In the genomic region with DNA sequence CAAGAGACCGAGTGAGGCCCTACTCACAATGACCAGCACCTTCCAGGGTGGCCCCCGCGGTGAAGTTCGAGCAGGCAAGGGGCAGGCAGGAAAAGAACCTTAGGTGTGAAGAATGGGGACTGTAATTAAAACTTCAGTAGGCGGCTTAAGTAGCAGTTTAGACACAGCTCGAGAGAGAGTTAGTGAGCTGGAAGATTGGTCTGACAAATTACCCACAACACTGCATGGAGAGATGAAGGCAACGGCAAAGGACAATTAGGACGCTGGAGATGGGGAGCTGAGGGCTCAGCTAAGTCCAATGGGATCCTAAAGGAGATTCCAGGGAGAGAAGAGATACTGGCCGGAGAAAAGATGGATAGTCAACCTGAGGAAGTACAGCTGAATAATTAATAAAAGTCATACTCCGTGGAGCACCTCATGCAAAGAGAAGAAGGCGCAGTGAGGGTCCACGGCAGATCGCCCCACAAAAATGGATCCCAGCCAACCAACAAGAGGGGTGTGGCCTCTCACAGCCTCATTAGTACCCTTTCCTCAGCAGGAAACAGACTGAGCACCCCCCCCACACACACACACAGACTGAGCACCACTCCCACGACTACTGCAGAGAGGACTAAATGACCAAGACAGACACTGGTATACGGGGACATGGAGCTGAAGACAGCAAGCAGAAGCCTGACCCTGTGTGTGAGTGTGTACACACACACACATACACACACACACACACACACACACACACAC, we compare ENCODE assay signal across 23 mouse cellular contexts. TPM values are rescaled to one million over a fixed set of nuclear protein-coding genes. Genes with fewer than 3 reads are reported as not detected.
A peak's percentile ranks its signal among the peaks of the same experiment; 100 is the strongest.
DNase-seq lines count a peak whose midpoint lies in the region; ATAC-seq and TF ChIP-seq lines count a peak whose summit lies in the region.
"Had no signal": no experiment of that assay in that cellular context is flagged by ENCODE, and none has a peak within 500 bp of the region (broad histone marks: within the 10 kb centered on the region; RNA-seq: fewer than 3 reads in every experiment).

No protein-coding gene starts in this region.

- no peak for DNase-seq in kidney, postnatal 10 days
- DNase-seq in brain, embryonic 14.5 days (ENCODE audit: low read depth) = peak; percentile 83
- DNase-seq in right cerebral cortex, postnatal 14 days = no peak
- DNase-seq in adrenal gland, adult 2 months = no peak
- no peak for DNase-seq in layer of hippocampus, postnatal 36 days
- DNase-seq: adrenal gland, postnatal 25 days; cerebellum, adult 8-10 months; cerebellum, postnatal 25 days; heart, postnatal 10 days; kidney, adult 9 months; layer of hippocampus, adult 9-11 months; thymus, adult 18-20 months; thymus, postnatal 25 days had no signal

- H3K27ac ChIP-seq in kidney, embryonic 14.5 days (ENCODE audit: low read depth, low read length) = no peak overlapping the region
- no peak overlapping the region for H3K27ac ChIP-seq in forebrain, embryonic 16.5 days (ENCODE audit: low read length)
- H3K27ac ChIP-seq in limb, embryonic 15.5 days = 0 out of 2 replicates have a peak overlapping the region, but pooled peaks have one; percentile 71
- H3K27ac ChIP-seq: heart, embryonic 13.5 days; hindbrain, embryonic 14.5 days; lung, embryonic 15.5 days; stomach, postnatal 0 days had no signal

- H3K36me3 ChIP-seq in kidney, embryonic 14.5 days (ENCODE audit: control insufficient read depth, insufficient read depth, low read length) = no peaks in the 10 kb centered on the region
- no peaks in the 10 kb centered on the region for H3K36me3 ChIP-seq in forebrain, embryonic 16.5 days (ENCODE audit: control insufficient read depth, insufficient read depth)
- H3K36me3 ChIP-seq in limb, embryonic 15.5 days = peaks cover 9% of the 10 kb centered on the region
- H3K36me3 ChIP-seq: lung, embryonic 15.5 days had no signal

- no peaks in the 10 kb centered on the region for H3K9me3 ChIP-seq in kidney, embryonic 14.5 days (ENCODE audit: control insufficient read depth, low read length)
- no peaks in the 10 kb centered on the region; the same call in 1 of the 2 replicates for H3K9me3 ChIP-seq in forebrain, embryonic 16.5 days (ENCODE audit: control insufficient read depth, low read length)
- no peaks in the 10 kb centered on the region; the same call in 1 of the 2 replicates for H3K9me3 ChIP-seq in limb, embryonic 15.5 days
- H3K9me3 ChIP-seq: heart, embryonic 13.5 days; lung, embryonic 15.5 days had no signal

- H3K27me3 ChIP-seq in kidney, embryonic 14.5 days (ENCODE audit: control insufficient read depth, insufficient read depth, low read length) = no peaks in the 10 kb centered on the region
- H3K27me3 ChIP-seq in forebrain, embryonic 16.5 days (replicated peaks; ENCODE audit: control insufficient read depth, insufficient read depth, low read length) = peaks cover 7% of the 10 kb centered on the region; the same call in 1 of the 2 replicates
- no peaks in the 10 kb centered on the region for H3K27me3 ChIP-seq in limb, embryonic 15.5 days
- H3K27me3 ChIP-seq: heart, embryonic 13.5 days; lung, embryonic 15.5 days had no signal

- H3K4me1 ChIP-seq in kidney, embryonic 14.5 days (ENCODE audit: control insufficient read depth, insufficient read depth, low read length) = no peaks in the 10 kb centered on the region
- H3K4me1 ChIP-seq in forebrain, embryonic 16.5 days (replicated peaks; ENCODE audit: control insufficient read depth, insufficient read depth, low read length) = no peaks in the 10 kb centered on the region; the same call in 1 of the 2 replicates
- H3K4me1 ChIP-seq in limb, embryonic 15.5 days = peaks cover 15% of the 10 kb centered on the region

- no peak for TF ChIP-seq CTCF in brain, embryonic 14.5 days (IDR thresholded peaks at IDR 0.05; ENCODE audit: borderline replicate concordance, extremely low read depth, insufficient read depth, insufficient read length)

- no peak overlapping the region for H3K4me2 ChIP-seq in kidney, embryonic 14.5 days (replicated peaks; ENCODE audit: low read depth, low read length)
- no peak overlapping the region for H3K4me2 ChIP-seq in forebrain, embryonic 16.5 days (ENCODE audit: low read length)
- no peak overlapping the region for H3K4me2 ChIP-seq in limb, embryonic 15.5 days
- H3K4me2 ChIP-seq: heart, embryonic 13.5 days; hindbrain, embryonic 14.5 days; liver, embryonic 11.5 days; lung, embryonic 15.5 days; midbrain, embryonic 11.5 days had no signal

- ATAC-seq in kidney, embryonic 14.5 days (ENCODE audit: low FRiP score, low TSS enrichment) = 0 out of 2 replicates have a peak, but pooled peaks have one; percentile 26
- peak; percentile 69 for ATAC-seq in forebrain, embryonic 16.5 days
- no peak for ATAC-seq in limb, embryonic 15.5 days (ENCODE audit: insufficient number of reproducible peaks, low FRiP score, low TSS enrichment, low read depth)
- ATAC-seq: intestine, postnatal 0 days had no signal

- whole genome bisulfite sequencing in kidney, embryonic 14.5 days = 47% methylated on average over 15 of the region's 15 CpGs
- WGBS in forebrain, embryonic 16.5 days = 23% methylated on average over 15 of the region's 15 CpGs
- WGBS in limb, embryonic 15.5 days = 58% methylated on average over 15 of the region's 15 CpGs

- no peak for TF ChIP-seq POLR2A in brain, embryonic 14.5 days (IDR thresholded peaks at IDR 0.05; ENCODE audit: borderline replicate concordance, extremely low read depth, insufficient read depth, insufficient read length, poor library complexity, severe bottlenecking)

- H3K9ac ChIP-seq in kidney, embryonic 14.5 days (ENCODE audit: low read depth, low read length) = no peak overlapping the region
- H3K9ac ChIP-seq in forebrain, embryonic 16.5 days (replicated peaks; ENCODE audit: low read depth, low read length) = no peak overlapping the region
- H3K9ac ChIP-seq in limb, embryonic 15.5 days = no peak overlapping the region
- H3K9ac ChIP-seq: heart, embryonic 13.5 days; hindbrain, embryonic 14.5 days; lung, embryonic 15.5 days had no signal

- H3K4me3 ChIP-seq in kidney, embryonic 14.5 days (ENCODE audit: low read length) = no peak overlapping the region
- H3K4me3 ChIP-seq in forebrain, embryonic 16.5 days (replicated peaks; ENCODE audit: low read length) = no peak overlapping the region
- no peak overlapping the region for H3K4me3 ChIP-seq in limb, embryonic 15.5 days
- H3K4me3 ChIP-seq: heart, embryonic 13.5 days; lung, embryonic 15.5 days had no signal

RNA-seq across cellular contexts. Expression of a gene that starts 17.1 kb away (rescaled TPM):
- polyA plus RNA-seq in kidney, embryonic 14.5 days (2014; fragmentation: Nextera tagmentation; extraction: Ambion mirVana) = 24.9 and 32.9 TPM in 2 replicates
- 13.8 and 17.0 TPM in 2 replicates for polyA plus RNA-seq in brain, embryonic 14.5 days (2012; rRNA removed)
- 35.0 and 37.5 TPM in 2 replicates for polyA plus RNA-seq in forebrain, embryonic 16.5 days (2015; fragmentation: Nextera tagmentation; extraction: Ambion mirVana)
- 43.0 and 45.5 TPM in 2 replicates for polyA plus RNA-seq in limb, embryonic 15.5 days (2015; fragmentation: Nextera tagmentation; extraction: Ambion mirVana)
- 10 to 100 TPM; 30.0 to 35.0 TPM for total RNA-seq in adrenal gland, adult 2 months (2021)
- polyA plus RNA-seq in adrenal gland, adult 2 months (2012; rRNA removed) = 62.4 and 64.8 TPM in 2 replicates
- total RNA-seq in layer of hippocampus, postnatal 36 days (2021) = 10 to 100 TPM; 27.1 to 27.8 TPM
